Mouse (Mus musculus): ENCODE measurements around the gene Cdhr4. TPM values are rescaled to one million over a fixed set of nuclear protein-coding genes. Genes with fewer than 3 reads are reported as not detected.
A peak's percentile ranks its signal among the peaks of the same experiment; 100 is the strongest.

The Cdhr4 gene
- 14.8 TPM in 1 of 2 replicates, not detected in the other for total RNA-seq (2015; ENCODE audit: low replicate concordance)
- 13.3 TPM in 1 of 2 replicates, not detected in the other for total RNA-seq (2017; ENCODE audit: low replicate concordance)

- no peak for ATAC-seq (replicated peaks; ENCODE audit: low FRiP score, poor library complexity, severe bottlenecking)
These were observed at the start of gene Cdhr4 for GRCm38 (mm10) chr9:107992197-107992596. Gene Cdhr4, plus strand, starts transcription at chr9:107992497.

DNA sequence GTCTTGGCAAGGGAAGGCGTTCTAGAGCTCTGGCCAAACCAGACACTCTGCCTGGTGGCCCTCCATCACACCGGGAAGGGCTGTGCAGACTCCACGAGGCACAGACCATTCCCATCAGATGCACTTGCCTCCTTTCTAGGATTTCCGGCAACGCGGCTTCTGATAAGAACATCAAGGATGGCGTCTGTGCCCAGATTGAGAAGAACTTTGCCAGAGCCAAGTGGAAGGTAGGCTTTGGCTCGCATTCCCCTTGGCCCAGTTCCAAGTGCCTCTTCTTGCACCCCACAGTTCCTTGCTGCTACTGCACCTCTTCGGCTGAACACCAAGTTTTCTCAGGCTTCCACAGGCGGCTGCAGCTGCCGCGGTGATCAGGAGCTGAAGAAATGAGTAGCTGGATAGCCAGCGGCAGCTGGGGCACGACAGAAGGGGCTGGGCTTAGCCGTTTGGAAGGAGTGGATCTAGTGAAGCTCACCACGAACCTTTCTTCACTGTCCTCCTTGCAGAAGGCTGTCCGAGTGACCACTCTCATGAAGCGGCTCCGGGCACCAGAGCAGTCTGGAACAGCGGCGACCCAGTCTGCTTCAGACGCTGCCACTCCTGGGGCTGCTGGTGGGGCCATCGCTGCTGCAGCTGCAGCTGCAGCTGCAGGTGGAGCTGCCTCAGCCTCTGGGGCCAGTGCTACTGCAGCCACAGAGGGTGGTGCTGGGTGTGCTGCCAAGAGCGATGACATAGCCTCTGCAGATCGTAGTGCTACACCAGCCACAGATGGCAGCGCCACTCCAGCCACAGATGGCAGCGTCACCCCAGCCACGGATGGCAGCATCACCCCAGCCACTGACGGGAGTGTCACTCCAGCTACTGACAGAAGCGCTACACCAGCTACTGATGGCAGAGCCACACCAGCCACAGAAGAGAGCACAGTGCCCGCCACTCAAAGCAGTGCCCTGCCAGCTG, 44.8 kb upstream of the Cdhr4 start:
- ATAC-seq (replicated peaks; ENCODE audit: low FRiP score, poor library complexity, severe bottlenecking) = 0 out of 2 replicates have a peak, but pooled peaks have one; percentile 38

DNA sequence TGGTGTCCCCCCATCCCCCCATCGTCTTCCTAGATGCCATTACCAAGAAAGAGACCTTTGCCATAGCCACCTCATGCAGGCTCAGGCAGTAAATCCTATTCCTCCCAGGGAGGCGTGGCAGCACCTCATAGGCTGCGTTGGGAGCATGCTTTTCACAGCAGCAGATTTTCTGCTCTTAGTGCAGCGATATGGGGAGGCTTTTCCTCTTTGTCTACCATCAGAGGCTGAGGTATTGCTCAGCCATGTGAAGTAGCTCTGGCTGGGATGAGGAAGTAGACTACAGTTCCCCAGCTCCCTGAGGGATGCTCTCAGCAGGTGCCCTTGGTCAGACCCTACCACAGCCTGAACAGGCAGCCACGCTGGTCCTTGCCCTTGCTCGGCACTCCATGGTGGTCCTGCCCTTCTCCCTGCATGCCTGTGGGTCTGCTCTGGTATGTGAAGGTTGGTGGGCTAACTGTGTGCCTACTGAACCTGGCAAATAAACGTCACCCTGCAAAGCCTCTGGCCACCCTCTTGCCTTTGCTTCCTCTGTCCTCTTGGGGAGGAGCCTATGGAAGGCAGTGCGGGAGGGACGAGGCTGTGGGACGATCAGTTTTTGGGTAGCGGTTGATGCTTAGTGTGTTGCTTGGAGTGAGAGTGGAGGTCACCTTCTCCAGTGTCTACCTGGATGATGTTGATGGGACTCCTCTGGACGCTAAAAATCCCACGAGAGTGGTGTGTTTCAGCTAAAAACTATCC, 42.9 kb upstream of the Cdhr4 start:
- ATAC-seq (replicated peaks; ENCODE audit: low FRiP score, poor library complexity, severe bottlenecking) = no peak

DNA sequence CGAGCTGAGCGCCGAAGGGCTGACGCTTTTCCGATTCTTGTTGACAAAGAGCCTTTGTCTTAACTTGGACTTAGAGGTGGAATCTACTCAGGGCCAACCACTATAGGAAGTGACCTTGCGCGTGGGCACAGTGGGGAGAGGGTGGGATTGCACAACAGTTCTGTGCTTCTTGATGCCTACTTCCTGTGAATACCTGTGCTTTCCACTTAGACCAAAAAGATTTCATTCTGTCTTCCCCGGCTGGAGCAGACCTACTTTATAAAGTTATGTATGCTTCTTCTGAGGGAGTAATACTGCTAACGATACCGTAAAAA, 42.4 kb upstream of the Cdhr4 start, which contains the start of gene Traip:
TSS of gene Traip (plus strand) at position 215 of the 314 bp plus-strand sequence.
- ATAC-seq (replicated peaks; ENCODE audit: low FRiP score, poor library complexity, severe bottlenecking) = no peak

GRCm38 (mm10) chr9:107950460-107951355, 41.6 kb upstream of the Cdhr4 start:
- ATAC-seq (replicated peaks; ENCODE audit: low FRiP score, poor library complexity, severe bottlenecking) = peak; percentile 97

- ATAC-seq (replicated peaks; ENCODE audit: low FRiP score, poor library complexity, severe bottlenecking) = no peak
These were observed 36.5 kb upstream of the Cdhr4 start for GRCm38 (mm10) chr9:107955613-107956289.

GRCm38 (mm10) chr9:107957141-107957540, 35.2 kb upstream of the Cdhr4 start:
- no peak for ATAC-seq (replicated peaks; ENCODE audit: low FRiP score, poor library complexity, severe bottlenecking)

GRCm38 (mm10) chr9:107959896-107960295, 32.4 kb upstream of the Cdhr4 start:
- no peak for ATAC-seq (replicated peaks; ENCODE audit: low FRiP score, poor library complexity, severe bottlenecking)

GRCm38 (mm10) chr9:107960928-107961327, 31.4 kb upstream of the Cdhr4 start:
- no peak for ATAC-seq (replicated peaks; ENCODE audit: low FRiP score, poor library complexity, severe bottlenecking)

DNA sequence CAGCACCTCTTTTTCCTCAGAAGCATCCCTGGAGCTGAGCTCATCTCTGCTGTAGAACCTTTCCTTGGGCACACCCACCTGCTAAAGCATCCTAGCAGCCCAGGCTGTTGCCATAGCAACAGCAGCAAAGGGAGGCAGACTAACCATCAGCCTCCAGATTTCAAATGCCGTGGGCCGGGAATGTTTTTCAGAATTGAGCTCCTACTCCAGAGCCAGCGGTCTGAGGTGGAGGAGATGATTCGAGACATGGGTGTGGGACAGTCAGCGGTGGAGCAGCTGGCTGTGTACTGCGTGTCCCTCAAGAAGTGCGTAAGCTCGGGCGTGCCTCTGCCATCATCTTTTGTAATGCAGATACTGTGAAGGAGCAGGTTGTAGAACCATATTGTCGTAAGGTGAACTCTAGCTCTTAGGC, 30.9 kb upstream of the Cdhr4 start:
- ATAC-seq (replicated peaks; ENCODE audit: low FRiP score, poor library complexity, severe bottlenecking) = no peak

DNA sequence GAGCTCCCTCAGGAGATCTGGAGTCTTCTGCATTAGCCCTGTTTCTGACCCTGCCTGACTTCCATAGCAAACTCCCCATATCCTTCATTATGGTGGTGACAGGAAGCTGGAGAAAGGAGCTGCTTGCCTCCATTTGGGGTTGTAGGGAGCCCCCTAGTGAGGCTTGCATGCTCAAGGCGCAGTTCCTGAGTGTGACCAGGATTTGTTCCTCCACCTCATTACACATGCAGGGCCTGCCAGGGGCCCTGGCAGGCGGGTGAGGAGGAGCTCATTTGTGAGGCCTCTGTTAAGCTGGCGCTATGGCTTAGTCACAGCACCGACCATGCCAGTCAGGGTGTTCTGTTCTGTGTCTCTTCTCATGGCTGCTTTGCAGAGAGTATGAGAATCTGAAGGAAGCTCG, 30.4 kb upstream of the Cdhr4 start:
- no peak for ATAC-seq (replicated peaks; ENCODE audit: low FRiP score, poor library complexity, severe bottlenecking)

DNA sequence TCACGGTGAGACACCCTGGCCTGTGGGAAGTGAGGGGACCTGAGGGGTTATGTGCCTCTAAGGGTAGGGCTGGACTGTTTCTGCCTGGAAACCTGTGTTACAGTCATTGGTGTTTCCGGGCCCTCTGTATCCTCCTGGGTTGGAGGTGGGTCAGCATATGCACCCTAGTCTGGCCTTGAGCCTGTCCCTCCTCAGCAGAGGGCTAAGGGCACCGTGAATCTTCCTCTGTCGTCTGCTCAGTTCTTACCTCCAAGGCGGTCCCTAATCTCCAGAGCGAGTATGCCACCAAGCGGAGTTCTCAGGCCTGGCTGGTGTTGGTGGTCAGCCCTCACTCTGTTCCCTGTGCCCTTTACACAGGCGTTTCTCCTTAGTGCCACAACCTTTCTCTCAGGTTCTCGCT, 29.4 kb upstream of the Cdhr4 start:
- ATAC-seq (replicated peaks; ENCODE audit: low FRiP score, poor library complexity, severe bottlenecking) = no peak

DNA sequence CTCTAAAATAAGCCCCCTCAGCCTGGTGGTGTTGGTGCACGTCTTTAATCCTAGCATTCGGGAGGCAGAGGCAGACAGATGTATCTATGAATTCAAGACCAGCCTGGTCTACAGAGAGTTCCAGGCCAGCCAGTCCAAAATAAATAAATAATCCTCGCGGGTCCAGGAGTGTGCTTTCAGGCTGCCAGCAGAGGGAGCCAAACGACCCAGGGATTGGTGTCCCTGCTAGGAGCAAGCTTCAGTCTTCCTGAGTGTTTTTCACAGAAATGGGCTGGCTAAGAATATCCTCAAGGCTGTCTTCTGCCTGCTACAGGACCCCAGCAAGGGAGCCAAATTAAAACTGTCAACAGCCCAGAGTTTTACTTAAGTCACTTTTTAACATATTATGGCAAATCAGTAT, 28.6 kb upstream of the Cdhr4 start:
- peak; percentile 81 for ATAC-seq (replicated peaks; ENCODE audit: low FRiP score, poor library complexity, severe bottlenecking)

GRCm38 (mm10) chr9:107964681-107965080, 27.6 kb upstream of the Cdhr4 start:
- no peak for ATAC-seq (replicated peaks; ENCODE audit: low FRiP score, poor library complexity, severe bottlenecking)

DNA sequence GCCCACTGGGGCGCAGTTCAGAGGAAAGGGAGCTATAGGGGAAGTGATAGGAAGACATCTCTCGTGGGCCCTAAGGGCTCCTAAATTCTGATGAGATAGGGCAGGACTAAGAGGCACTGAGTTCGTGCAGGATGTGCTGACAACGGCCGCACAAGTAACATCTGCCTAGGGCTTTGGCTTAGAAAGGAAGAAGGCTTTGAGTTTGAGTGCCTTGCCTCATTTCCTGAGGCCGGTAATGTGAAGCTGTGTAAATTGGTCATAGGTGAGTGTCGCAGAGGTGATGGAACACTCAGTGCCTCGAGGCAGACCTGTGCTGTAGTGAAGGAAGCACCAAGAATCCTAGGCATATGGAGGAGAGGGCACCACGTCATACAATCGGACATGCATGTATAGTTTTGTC, 25.6 kb upstream of the Cdhr4 start:
- ATAC-seq (replicated peaks; ENCODE audit: low FRiP score, poor library complexity, severe bottlenecking) = no peak

DNA sequence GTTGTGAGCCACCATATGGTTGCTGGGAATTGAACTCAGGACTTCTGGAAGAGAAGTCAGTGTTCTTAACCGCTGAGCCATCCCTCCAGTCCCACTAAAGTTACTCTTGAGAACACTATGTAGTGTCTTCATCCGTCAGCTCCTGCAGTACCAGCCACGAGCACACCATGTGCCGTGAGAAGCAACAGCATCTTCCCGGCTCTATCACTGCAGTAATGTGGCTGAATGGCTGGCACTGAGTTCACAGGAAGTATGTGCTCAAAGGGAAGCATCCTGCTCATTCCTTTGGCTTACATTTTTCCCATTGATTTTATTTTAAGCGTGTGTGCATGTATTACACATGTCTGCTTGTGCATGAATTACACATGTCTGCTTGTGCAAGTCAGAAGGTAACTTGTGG, 24.9 kb upstream of the Cdhr4 start:
- ATAC-seq (replicated peaks; ENCODE audit: low FRiP score, poor library complexity, severe bottlenecking) = no peak

DNA sequence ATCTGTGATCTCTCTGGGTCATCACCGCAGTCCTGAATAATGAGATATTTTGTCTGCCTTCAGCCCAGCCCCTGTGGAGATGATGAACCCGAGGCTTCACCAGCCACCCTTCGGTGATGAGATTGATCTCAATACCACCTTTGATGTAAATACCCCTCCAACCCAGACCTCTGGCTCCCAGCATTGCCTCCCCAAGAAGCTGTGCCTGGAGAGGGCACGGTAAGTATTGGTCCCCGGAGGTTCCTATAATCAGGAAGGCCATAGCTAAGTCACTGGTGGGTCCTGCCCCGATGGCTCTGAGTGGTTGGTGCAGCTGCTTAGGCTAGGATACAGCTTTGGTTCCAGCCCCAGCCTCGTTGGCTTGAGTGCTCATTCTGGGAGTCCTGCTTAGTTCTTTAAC, 23.8 kb upstream of the Cdhr4 start:
- no peak for ATAC-seq (replicated peaks; ENCODE audit: low FRiP score, poor library complexity, severe bottlenecking)

DNA sequence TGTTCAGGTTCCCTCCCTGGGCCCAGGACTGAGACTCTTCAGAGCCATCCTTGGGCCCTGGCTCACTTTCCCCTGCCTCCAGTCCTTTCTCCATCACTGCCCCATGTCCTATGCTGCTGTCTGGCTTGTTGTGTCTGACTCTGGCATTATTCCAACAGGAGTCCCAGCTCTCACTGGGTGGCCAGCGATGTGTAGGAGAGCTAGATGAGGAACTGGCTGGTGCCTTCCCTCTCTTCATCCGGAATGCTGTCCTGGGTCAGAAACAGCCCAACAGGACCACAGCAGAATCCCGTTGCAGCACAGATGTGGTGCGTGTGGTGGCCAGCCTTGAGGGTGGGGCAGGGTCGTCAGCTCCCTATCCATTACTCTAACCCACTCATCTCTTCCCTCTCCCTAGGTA, 22.0 kb upstream of the Cdhr4 start:
- ATAC-seq (replicated peaks; ENCODE audit: low FRiP score, poor library complexity, severe bottlenecking) = no peak

Data from erythroid progenitor cell, adult 5-6 weeks (primary cell).